Mouse (Mus musculus) kidney, adult 9 months (tissue): ENCODE results near the gene Pmvk.

Experiments used
- DNase-seq: peaks from one replicate; pipeline ENCODE4 v3.0.0; 2022

Pmvk gene

DNA sequence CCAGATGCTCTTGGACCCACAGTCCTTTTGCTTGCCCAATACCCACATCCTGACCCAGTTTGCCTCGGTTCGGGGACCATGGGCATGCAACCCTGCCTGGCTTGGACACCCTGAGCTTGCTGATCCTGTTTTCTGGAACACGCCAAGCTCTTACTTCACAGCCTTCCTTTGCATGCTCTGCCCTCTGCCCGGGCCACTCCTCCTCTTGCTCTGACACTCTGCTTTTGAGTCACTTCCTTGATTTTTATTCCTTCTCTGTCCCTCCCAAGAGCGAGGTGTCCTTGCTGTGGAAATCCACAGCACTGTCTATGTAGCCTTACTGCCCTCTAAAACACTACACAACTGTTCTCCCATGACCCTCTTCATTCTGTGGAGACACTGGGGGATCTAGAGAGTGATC lies 27.9 kb downstream of the Pmvk start:
- no peak for DNase-seq

- peak; percentile 76 for DNase-seq
These were observed 30.6 kb downstream of the Pmvk start for GRCm38 (mm10) chr3:89484766-89485524.

DNA sequence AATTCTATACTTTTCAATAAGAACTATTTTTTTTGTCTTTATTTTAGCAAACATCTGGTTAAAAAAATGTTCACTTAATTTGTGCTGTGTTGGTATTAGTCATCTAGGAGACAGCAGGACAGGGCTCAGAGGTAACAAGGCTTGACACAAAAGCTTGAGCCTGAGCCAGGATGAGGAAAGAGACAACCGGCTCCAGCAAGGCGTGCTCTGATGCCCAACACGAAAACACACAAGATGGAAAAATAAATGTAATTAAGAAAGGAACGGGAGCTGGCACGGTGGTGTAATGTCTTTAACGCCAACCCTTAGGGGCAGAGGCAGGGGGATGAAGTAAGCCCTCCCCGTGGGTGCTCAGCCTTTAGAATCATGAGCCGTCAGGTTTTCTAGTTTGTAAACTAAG lies 31.8 kb downstream of the Pmvk start:
- no peak for DNase-seq

GRCm38 (mm10) chr3:89486916-89487702 lies 32.8 kb downstream of the Pmvk start:
- DNase-seq, result no peak

- no peak for DNase-seq
These were observed 36.4 kb downstream of the Pmvk start for GRCm38 (mm10) chr3:89490790-89491189.

DNA sequence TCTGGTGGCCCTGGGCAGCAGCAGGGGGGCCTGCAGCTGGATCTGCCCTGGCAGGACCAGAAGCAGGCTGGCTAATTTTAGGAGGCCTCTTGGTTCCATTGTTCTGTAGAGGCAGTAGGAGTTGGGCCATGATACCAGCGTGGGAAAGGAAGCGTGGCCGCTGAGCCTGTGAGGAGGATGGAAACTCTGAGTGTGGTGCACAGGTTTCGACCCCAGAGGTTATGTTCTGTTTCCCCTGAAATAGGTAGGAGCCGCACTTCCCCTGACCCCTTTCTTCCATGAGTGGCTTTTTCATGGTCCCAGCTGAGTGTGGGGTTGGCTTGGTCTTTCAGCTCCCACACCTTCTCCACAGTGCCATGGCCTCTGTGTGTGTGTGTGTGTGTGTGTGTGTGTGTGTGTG lies 37.2 kb downstream of the Pmvk start:
- DNase-seq, result no peak

DNA sequence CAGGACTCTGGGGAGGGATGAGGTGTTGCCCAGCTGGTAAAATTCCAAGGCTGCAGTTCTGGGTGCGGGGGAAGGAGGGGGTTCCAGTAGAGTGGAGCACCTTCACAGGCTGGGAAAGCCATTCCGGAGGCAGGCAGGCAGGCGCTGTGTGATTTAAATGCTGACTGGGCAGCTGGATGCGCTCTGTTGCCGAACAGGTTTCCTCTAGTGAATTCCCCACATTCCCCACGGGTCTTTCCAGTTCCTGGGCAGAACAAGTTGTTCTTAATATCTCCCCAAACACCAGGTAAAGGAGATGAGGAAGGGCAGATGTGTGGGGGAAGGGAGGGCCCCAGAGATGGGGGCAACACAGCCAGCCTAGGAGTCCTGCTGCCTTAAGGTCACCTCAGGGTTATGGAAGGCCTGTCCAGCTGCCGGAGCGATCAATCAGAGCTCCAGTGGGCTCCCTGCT lies 38.4 kb downstream of the Pmvk start:
- DNase-seq, result peak; percentile 83

- no peak for DNase-seq
These were observed 40.3 kb downstream of the Pmvk start for GRCm38 (mm10) chr3:89494630-89495029.

DNA sequence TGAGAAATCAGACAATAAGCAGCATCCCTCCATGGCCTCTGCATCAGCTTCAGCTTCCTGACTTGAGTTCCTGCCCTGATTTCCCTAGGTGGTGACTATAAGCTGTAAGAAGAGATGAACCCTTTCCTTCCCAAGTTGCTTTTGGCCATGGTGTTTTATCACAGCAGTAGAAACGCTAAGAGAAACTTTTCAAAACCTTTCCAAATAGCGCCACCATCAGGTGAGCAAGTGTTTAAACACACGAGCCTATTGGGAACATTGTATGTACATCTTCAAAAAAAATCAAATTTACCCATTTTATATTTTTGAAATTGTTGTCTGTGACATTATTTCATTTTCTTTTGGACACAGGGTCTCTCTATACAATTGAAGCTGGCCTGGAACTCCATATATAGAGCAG lies 42.0 kb downstream of the Pmvk start:
- DNase-seq, result no peak

GRCm38 (mm10) chr3:89499696-89500095 lies 45.4 kb downstream of the Pmvk start:
- DNase-seq, result no peak

GRCm38 (mm10) chr3:89501486-89501885 lies 47.1 kb downstream of the Pmvk start:
- DNase-seq, result no peak

DNA sequence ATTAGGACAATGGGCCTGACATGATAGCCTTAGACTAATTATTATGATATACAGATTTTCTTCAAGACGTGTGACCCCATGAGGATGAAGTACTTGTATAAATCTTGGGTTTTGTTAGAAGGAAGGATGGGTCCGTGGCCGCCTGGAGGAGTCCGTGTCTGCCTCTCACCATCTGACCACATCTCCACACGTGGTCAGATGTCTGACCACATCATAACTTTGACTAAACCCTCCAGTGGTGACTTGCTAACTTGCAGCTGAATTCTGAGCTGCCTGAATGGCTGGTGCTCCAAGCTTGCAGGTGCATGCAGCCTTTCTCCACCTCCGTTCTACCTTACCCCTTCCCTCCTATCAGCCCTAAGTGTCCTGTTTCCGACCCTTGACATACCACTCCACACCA lies 48.2 kb downstream of the Pmvk start:
- no peak for DNase-seq

GRCm38 (mm10) chr3:89508041-89508440 lies 53.7 kb downstream of the Pmvk start:
- no peak for DNase-seq

DNA sequence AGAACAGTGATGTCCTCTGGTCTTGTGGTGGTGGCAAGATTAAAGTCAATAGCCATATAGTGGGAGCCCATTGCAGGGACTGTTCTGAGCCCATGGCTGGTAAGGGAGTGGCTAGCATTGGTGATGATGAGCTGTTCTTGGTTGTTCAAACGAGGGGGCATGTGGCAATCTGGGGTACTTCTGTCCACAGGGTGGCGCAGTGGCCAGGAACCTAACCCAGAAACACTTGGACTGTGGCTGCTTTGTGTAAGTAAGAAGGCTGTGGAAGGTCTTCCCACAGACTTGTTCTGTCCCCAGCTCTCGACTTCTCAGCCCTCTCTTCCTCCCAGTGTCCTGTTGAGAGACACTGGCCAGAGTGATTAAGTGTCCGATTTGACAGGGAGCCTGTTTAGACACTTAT lies 56.6 kb downstream of the Pmvk start:
- DNase-seq, result no peak

GRCm38 (mm10) chr3:89511400-89511799 lies 57.1 kb downstream of the Pmvk start:
- no peak for DNase-seq

DNA sequence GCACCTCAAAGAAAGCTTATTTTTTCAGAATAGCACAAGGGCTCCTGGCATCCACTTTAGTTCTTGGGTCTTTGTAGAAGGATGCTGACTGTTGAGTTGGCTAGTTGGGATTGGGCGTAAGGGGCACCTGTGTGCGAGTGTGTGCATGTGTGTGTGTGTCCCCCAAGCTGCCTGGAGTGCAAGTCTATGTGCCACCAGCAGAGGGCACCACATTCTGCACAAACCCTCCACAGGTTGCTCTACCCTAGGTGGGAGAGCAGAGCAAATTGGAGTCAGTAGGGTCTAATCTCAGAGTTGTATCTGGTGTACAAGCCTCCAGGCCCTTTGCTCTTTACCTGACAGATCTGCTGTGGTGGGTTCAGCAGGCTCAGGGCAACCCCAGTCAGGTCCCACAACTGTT lies 57.9 kb downstream of the Pmvk start:
- DNase-seq, result no peak

DNA sequence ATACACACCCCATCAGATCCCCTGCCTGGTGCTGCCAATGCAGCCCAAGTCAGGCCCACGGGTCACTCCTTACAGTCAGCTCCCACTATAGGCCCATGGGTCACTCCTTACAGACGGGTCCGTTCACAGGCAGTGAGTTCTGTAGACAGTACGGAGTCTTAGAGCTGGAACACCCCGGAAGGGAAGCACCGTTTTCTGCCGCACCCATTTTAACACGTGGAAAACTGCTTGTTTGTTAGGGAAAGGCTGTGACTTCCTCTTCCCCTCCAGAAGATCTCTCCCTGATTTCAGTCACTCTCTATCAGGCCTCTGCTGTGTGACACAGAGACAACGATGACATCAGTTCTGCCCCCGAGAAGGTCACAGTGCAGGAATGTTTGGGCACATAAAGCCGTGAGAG lies 61.1 kb downstream of the Pmvk start:
- no peak for DNase-seq

DNA sequence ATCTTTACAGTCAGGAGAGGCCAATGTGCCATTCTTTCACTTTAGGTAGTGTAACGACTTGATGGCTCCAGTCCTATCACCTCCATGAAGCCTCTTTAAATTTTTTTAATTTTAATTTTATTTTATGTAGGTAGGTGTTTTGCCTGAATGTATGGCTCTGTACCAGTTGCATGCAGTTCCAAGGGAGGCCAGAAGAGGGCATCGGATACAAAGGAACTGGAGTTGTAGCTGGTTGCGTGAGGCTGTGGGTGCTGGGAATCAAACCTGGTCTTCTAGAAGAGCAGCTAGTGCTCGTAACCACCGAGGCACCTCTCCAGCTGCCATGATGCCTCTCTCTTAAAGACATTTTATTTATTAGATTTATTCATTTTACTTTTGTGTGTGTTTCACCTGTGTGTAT lies 62.0 kb downstream of the Pmvk start:
- DNase-seq, result no peak
